Mouse (Mus musculus): ENCODE data around the gene Zfp276.

Gene Zfp276

DNA sequence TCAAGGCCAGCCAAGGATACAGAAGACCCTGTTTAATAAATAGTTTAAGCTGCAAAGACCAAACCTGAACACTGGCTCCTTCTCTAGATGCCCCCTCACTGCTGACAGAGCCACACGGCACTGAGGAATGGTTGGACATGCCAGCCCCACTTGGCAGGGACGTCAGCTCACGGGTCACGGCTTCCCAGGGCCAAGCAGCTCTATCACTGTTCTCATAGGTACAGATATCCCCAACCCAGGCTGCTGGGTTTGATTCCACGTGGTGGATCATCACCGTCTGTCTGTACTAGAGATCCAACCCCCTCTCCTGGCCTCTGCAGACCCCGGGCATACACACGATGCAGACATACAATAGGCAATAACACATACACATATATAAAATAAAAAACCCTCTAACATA, 36.7 kb downstream of the Zfp276 start:
- no peak for DNase-seq (ENCODE audit: low spot score in 2 of 2)

DNA sequence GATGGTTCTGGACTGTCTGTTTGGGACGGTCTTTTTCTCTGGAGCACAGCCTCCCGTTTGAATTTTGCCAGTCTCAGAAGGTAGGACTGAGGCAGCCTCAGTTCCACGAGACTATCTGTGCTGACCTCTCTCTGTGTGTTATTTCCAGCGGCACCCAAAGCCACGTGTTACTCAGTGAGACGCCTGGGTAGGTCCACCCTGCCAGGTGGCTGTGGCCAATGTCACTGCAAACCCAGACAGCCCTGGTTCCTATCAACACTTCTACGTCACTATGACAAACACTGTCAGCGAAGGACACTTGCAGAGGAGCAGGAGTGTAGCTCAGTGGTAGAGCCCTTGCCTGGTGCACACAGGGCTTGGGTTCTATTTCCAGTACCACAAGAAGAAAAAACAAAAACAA, 37.7 kb downstream of the Zfp276 start:
- DNase-seq (ENCODE audit: low spot score in 2 of 2): no peak

GRCm38 (mm10) chr8:123292281-123292680, 38.3 kb downstream of the Zfp276 start:
- DNase-seq (ENCODE audit: low spot score in 2 of 2): no peak

DNA sequence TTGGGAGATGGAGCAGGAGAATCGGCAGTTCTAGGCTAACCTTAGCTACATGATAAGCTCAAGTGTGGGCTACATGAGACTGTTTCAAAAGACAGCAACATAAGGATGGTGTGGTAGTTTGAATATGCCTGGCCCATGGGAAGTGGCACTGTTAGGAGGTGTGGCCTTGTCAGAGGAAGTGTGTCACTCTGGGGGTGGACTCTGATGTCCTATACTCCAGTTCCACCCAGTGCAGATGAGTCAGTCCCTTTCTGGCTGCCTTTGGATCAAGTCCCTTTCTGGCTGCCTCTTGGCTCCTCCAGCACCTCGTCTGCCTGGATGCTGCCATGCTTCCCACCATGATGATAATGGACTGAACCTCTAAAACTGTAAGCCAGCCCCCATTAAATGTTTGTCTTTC, 38.8 kb downstream of the Zfp276 start:
- no peak for DNase-seq (ENCODE audit: low spot score in 2 of 2)

GRCm38 (mm10) chr8:123298301-123298700, 44.3 kb downstream of the Zfp276 start:
- no peak for DNase-seq (ENCODE audit: low spot score in 2 of 2)

DNA sequence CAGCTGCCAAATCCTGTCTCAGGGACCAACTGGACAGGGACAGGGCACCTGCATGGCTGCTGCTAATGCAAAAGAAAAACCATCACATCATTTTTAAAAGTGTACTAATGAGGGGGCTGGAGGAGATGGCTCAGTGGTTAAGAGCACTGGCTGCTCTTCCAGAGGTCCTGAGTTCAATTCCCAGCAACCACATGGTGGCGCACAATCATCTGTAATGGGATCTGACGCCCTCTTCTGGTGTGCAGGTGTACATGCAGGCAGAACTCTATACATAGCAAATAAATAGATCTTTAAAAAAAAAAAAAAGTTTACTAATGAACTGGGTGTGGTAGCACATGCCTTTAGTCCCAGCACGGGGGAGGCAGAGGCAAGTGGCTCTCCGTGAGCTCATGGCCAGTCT, 54.7 kb downstream of the Zfp276 start:
- DNase-seq (ENCODE audit: low spot score in 2 of 2): no peak

GRCm38 (mm10) chr8:123317781-123318466, 63.9 kb downstream of the Zfp276 start:
- DNase-seq (ENCODE audit: low spot score in 2 of 2): no peak

GRCm38 (mm10) chr8:123318467-123318911, 64.5 kb downstream of the Zfp276 start, which contains the start of gene Fanca:
Fanca (minus strand) TSS chr8:123318576.
- DNase-seq (ENCODE audit: low spot score in 2 of 2): peak; percentile 96

All from spleen, postnatal 4 days (tissue).